ENCODE assay signal across 9 mouse cellular contexts in the genomic region with DNA sequence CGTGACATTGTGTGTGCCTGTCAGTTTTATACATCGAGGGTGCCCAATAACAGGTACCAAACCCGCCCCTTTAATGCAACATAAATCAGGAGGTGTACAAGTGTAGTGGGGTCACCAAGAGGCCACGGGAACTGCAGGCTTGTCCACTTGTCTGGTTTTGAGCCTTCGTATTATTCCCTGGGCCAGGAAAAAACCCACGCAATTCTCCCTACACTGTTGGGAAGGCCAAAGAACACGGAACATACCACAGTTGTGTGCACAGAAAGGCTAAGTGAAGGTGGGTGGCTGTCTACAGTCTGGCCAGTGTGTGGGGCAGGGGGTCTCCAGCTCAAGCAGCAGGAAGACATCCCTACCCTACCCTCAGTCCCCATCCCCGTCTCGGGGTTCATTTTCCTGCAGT.
DNase-seq lines count a peak whose midpoint lies in the region; ATAC-seq lines count a peak whose summit lies in the region.
"Had no signal": no experiment of that assay in that cellular context is flagged by ENCODE, and none has a peak within 500 bp of the region (broad histone marks: within the 10 kb centered on the region; RNA-seq: fewer than 3 reads in every experiment).

No protein-coding gene starts in this region.

- H3K4me1 ChIP-seq in kidney, embryonic 14.5 days (ENCODE audit: control insufficient read depth, insufficient read depth, low read length), result peaks cover 21% of the 10 kb centered on the region
- peaks cover 39% of the 10 kb centered on the region for H3K4me1 ChIP-seq in forebrain, embryonic 10.5 days
- peaks cover 32% of the 10 kb centered on the region for H3K4me1 ChIP-seq in limb, embryonic 11.5 days (ENCODE audit: control insufficient read depth, insufficient read depth, low read length)
- H3K4me1 ChIP-seq in neural tube, embryonic 15.5 days, result peaks cover 40% of the 10 kb centered on the region

- no peak for ATAC-seq in kidney, embryonic 14.5 days (ENCODE audit: low FRiP score, low TSS enrichment)
- ATAC-seq in limb, embryonic 11.5 days (ENCODE audit: insufficient number of reproducible peaks, low FRiP score, low TSS enrichment, low read depth), result no peak
- ATAC-seq in neural tube, embryonic 15.5 days (ENCODE audit: low FRiP score), result no peak
- no peak for ATAC-seq in megakaryocyte-erythroid progenitor cell, adult 5-6 weeks (replicated peaks; ENCODE audit: low FRiP score, low TSS enrichment, poor library complexity, severe bottlenecking)

- no peak overlapping the region for H3K4me3 ChIP-seq in kidney, embryonic 14.5 days (ENCODE audit: low read length)
- peak overlapping the region; percentile 32; the same call in 1 of the 2 replicates for H3K4me3 ChIP-seq in forebrain, embryonic 10.5 days
- H3K4me3 ChIP-seq in limb, embryonic 11.5 days (ENCODE audit: low read depth, low read length), result no peak overlapping the region
- no peak overlapping the region for H3K4me3 ChIP-seq in neural tube, embryonic 15.5 days (replicated peaks)

- 45% methylated on average over 9 of the region's 9 CpGs for WGBS in kidney, embryonic 14.5 days
- 84% methylated on average over 9 of the region's 9 CpGs for WGBS in forebrain, embryonic 10.5 days
- WGBS in limb, embryonic 11.5 days, result 41% methylated on average over 9 of the region's 9 CpGs
- WGBS in neural tube, embryonic 15.5 days, result 22% methylated on average over 9 of the region's 9 CpGs

- H3K9ac ChIP-seq in kidney, embryonic 14.5 days (ENCODE audit: low read depth, low read length), result peak overlapping the region; percentile 8; the same call in 1 of the 2 replicates
- H3K9ac ChIP-seq in limb, embryonic 11.5 days (ENCODE audit: low read length), result peak overlapping the region; percentile 55
- H3K9ac ChIP-seq in neural tube, embryonic 15.5 days (replicated peaks), result 0 out of 2 replicates have a peak overlapping the region, but pooled peaks have one; percentile 26

- no peaks in the 10 kb centered on the region for H3K27me3 ChIP-seq in kidney, embryonic 14.5 days (ENCODE audit: control insufficient read depth, insufficient read depth, low read length)
- H3K27me3 ChIP-seq in forebrain, embryonic 10.5 days (ENCODE audit: poor library complexity, severe bottlenecking), result no peaks in the 10 kb centered on the region
- no peaks in the 10 kb centered on the region for H3K27me3 ChIP-seq in limb, embryonic 11.5 days (ENCODE audit: control insufficient read depth, insufficient read depth, low read length)
- H3K27me3 ChIP-seq in neural tube, embryonic 15.5 days (replicated peaks), result no peaks in the 10 kb centered on the region

- H3K36me3 ChIP-seq in kidney, embryonic 14.5 days (ENCODE audit: control insufficient read depth, insufficient read depth, low read length), result no peaks in the 10 kb centered on the region
- no peaks in the 10 kb centered on the region for H3K36me3 ChIP-seq in forebrain, embryonic 10.5 days (replicated peaks)
- H3K36me3 ChIP-seq in limb, embryonic 11.5 days (ENCODE audit: control insufficient read depth, insufficient read depth, low read length), result no peaks in the 10 kb centered on the region
- no peaks in the 10 kb centered on the region for H3K36me3 ChIP-seq in neural tube, embryonic 15.5 days

- peak overlapping the region; percentile 84; the same call in 1 of the 2 replicates for H3K27ac ChIP-seq in kidney, embryonic 14.5 days (ENCODE audit: low read depth, low read length)
- peak overlapping the region; percentile 92 for H3K27ac ChIP-seq in forebrain, embryonic 10.5 days
- H3K27ac ChIP-seq in limb, embryonic 11.5 days (replicated peaks; ENCODE audit: low read depth, low read length), result peak overlapping the region; percentile 98
- H3K27ac ChIP-seq in neural tube, embryonic 15.5 days (replicated peaks), result peak overlapping the region; percentile 86

- peak overlapping the region; percentile 35 for H3K4me2 ChIP-seq in kidney, embryonic 14.5 days (replicated peaks; ENCODE audit: low read depth, low read length)
- peak overlapping the region; percentile 45 for H3K4me2 ChIP-seq in limb, embryonic 11.5 days (ENCODE audit: low read depth, severe bottlenecking)
- peak overlapping the region; percentile 49 for H3K4me2 ChIP-seq in neural tube, embryonic 15.5 days

- no peak for DNase-seq in kidney, postnatal 4 days
- no peak for DNase-seq in forebrain, embryonic 10.5 days (ENCODE audit: extremely low spot score, low spot score)
- peak; percentile 48 for DNase-seq in limb, embryonic 11.5 days (ENCODE audit: low spot score)
- no peak for DNase-seq in adrenal gland, postnatal 36 days
- DNase-seq in layer of hippocampus, postnatal 14 days (ENCODE audit: low spot score in 2 of 2), result no peak

- H3K9me3 ChIP-seq in kidney, embryonic 14.5 days (ENCODE audit: control insufficient read depth, low read length), result no peaks in the 10 kb centered on the region
- no peaks in the 10 kb centered on the region for H3K9me3 ChIP-seq in forebrain, embryonic 10.5 days
- no peaks in the 10 kb centered on the region for H3K9me3 ChIP-seq in limb, embryonic 11.5 days (ENCODE audit: control insufficient read depth, low read length)
- H3K9me3 ChIP-seq in neural tube, embryonic 15.5 days (replicated peaks), result no peaks in the 10 kb centered on the region
- H3K9me3 ChIP-seq: megakaryocyte, embryonic 14.5 days had no signal
